Mouse (Mus musculus): ENCODE data around the gene Tnfsf14. TPM values are rescaled to one million over a fixed set of nuclear protein-coding genes. Genes with fewer than 3 reads are reported as not detected.

The Tnfsf14 gene
- polyA plus RNA-seq (2015; fragmentation: Nextera tagmentation; extraction: Ambion mirVana): 0.23 and 0.29 TPM in 2 replicates

DNA sequence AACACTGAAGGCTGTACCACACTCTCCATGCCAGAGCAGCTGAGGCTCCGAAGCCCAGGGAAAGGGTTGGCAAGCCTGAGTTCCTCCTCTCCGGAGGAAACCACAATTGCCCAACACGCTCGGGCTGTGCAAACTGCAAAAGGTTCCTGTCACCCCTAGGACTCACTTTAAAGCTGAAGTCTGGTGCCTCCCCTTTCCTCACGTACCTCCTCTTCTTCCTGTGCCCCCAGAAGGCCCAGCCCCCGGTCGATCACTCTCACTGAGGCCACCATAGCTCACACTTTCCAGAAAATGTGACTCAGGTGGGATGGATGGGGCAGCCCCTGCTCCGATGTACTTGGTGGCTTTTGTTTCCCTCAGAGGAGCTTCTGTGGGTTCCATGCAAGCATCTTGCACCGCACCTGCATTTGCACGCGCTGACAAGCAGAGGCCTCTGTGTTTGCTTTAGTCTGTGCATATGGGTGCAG is at the start of gene Tnfsf14:
Gene Tnfsf14, minus strand, starts transcription at position 137 of the 467 bp plus-strand sequence.
- ATAC-seq: peak; percentile 19; the same call in 1 of the 2 replicates
- Histone ChIP-seq H3K9me3 (no peaks in the 10 kb centered on the region), H3K4me2 (replicated peaks) (no peak within 1 kb of the TSS), H3K27me3 (replicated peaks) (no peaks in the 10 kb centered on the region), H3K27ac (no peak within 1 kb of the TSS), H3K4me3 (replicated peaks) (no peak within 1 kb of the TSS), H3K9ac (no peak within 1 kb of the TSS), H3K4me1 (replicated peaks) (no peaks in the 10 kb centered on the region), H3K36me3 (no peaks in the 10 kb centered on the region)
- 75% methylated on average over 11 of the region's 11 CpGs for WGBS

DNA sequence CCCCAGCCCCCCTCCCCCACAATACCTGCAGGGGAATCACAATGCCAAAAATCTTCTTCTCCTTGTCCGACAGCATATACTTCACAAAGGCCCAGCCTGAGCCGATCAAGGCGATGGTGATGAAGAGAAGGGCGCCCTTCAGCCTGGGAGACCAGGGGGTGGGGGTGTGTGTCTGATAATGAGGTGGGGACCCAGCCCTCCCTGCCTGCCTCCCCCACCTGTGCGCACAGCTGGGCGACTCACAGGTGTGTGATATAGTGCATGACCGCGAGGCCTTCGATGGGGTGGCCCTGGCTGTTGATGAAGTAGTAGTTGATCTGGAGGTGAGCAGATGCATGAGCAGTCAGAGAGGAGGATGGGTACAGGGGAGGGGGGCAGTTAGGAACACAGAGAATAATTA is 43.2 kb upstream of the Tnfsf14 start:
- WGBS: 88% methylated on average over 9 of the region's 9 CpGs
- 0 out of 2 replicates have a peak, but pooled peaks cover 6% of the 10 kb centered on the region for H3K4me1 ChIP-seq (replicated peaks)
- ATAC-seq: no peak

DNA sequence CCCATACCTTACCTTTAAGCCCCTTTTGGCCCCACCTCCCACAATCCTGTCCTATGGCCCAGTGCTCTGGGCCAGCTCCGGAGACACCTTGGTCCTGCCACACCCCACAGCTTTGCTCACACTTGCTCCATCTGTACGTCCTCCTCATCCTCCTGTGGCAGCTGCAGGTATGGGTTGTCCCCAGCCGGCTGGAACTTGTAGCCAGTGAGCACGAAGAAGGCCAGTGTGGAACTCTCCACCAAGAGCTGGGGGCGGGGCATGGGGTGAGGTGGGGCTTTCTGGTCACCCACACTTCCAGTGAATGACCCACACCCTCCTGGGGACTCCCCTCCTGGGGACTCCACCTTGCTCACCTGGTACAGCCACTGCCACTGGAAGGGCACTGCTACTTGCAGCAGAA is 41.8 kb upstream of the Tnfsf14 start:
- Histone ChIP-seq H3K4me2 (replicated peaks) (peak overlapping the region; percentile 49; the same call in 1 of the 2 replicates), H3K27me3 (replicated peaks) (no peaks in the 10 kb centered on the region), H3K4me3 (replicated peaks) (no peak overlapping the region), H3K9me3 (no peaks in the 10 kb centered on the region), H3K36me3 (peaks cover 28% of the 10 kb centered on the region), H3K9ac (no peak overlapping the region), H3K27ac (no peak overlapping the region), H3K4me1 (replicated peaks) (peaks cover 13% of the 10 kb centered on the region; the same call in 1 of the 2 replicates)
- 80% methylated on average over 5 of the region's 5 CpGs for WGBS
- ATAC-seq: no peak

More for the DNA sequence above, 43.2 kb upstream of the Tnfsf14 start:
- H3K36me3 ChIP-seq: peaks cover 34% of the 10 kb centered on the region
- H3K27ac ChIP-seq: no peak overlapping the region
- no peak overlapping the region for H3K4me3 ChIP-seq (replicated peaks)
- H3K9ac ChIP-seq: no peak overlapping the region
- no peak overlapping the region for H3K4me2 ChIP-seq (replicated peaks)
- H3K27me3 ChIP-seq (replicated peaks): no peaks in the 10 kb centered on the region
- H3K9me3 ChIP-seq: no peaks in the 10 kb centered on the region

DNA sequence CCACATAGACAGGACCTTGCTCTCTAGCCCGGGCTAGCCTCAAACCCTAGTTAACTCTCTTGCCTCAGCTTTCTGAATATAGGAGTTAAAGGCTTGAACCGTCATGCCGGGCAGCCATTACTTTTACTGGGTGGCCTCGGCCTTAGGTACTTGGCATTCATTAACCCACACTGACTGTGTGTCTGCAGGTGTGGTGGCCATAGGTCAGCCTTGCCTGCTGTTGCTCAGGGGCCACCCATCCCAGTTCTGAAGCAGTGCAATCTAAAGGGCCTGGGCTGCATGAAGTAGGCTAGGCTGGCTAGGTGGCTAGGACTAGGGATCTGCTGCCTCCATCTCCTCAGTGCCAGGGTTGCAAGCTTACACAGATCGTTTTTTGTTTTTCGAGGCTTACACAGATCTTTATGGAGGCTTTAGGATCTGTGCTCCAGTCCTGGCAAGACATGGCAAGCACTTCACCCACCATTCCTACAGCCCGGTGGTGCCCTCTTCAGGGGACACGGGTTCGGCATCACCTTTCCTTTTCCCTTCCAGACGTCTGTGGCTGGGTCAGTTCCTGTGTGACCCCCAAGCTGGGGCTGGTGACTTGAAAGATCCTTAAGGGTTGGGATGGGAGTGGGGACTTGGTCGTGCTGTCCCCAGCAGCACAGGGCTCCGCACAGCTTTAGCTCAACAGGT is 40.4 kb upstream of the Tnfsf14 start:
- peaks cover 28% of the 10 kb centered on the region for H3K36me3 ChIP-seq
- peak overlapping the region; percentile 49 for H3K4me2 ChIP-seq (replicated peaks)
- H3K9ac ChIP-seq: no peak overlapping the region
- peak; percentile 82 for ATAC-seq
- peaks cover 21% of the 10 kb centered on the region; the same call in 1 of the 2 replicates for H3K4me1 ChIP-seq (replicated peaks)
- peak overlapping the region; percentile 68 for H3K27ac ChIP-seq
- no peaks in the 10 kb centered on the region for H3K9me3 ChIP-seq
- 73% methylated on average over 12 of the region's 12 CpGs for WGBS
- H3K4me3 ChIP-seq (replicated peaks): peak overlapping the region; percentile 26
- no peaks in the 10 kb centered on the region for H3K27me3 ChIP-seq (replicated peaks)

DNA sequence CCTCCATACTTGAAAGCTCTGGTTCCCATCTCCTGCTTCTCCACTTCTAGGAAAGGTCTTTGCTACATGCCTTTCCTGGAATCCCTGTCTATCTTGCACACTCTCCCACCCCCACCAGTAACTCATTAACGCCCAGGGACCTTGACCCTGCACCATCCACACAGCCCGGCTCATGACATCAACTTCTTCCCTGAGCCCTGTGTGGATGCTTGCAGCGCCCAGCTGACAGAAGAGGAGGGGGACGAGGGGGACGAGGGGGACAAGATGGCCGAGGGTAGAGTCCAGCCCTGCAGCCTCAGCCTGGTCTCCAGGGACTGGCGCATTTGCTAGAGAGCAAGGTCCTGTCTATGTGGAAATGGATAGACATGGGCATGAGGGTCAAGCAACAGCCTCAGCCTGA is 39.1 kb upstream of the Tnfsf14 start:
- H3K4me3 ChIP-seq (replicated peaks): peak overlapping the region; percentile 26
- H3K9me3 ChIP-seq: no peaks in the 10 kb centered on the region
- H3K4me2 ChIP-seq (replicated peaks): peak overlapping the region; percentile 49

DNA sequence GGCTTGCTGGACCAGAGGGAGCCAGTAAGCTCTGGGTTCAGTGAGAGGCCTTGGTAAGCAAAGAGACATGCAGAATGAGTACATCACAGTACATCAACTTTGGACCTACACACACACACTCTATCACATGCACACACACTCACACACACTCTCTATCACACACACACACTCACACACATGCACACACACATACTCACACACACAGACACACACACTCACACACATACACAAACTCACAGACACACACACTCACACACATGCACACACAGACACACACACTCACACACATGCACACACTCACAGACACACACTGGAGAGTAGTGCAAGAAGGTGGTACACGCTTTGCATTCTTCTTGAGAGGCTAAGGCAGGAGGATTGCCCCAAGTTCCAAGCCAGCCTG is 38.2 kb upstream of the Tnfsf14 start:
- no peaks in the 10 kb centered on the region for H3K9me3 ChIP-seq
- peak overlapping the region; percentile 68 for H3K27ac ChIP-seq
- no peak overlapping the region for H3K4me3 ChIP-seq (replicated peaks)
- peaks cover 21% of the 10 kb centered on the region; the same call in 1 of the 2 replicates for H3K4me1 ChIP-seq (replicated peaks)
- no peaks in the 10 kb centered on the region for H3K27me3 ChIP-seq (replicated peaks)
- H3K4me2 ChIP-seq (replicated peaks): no peak overlapping the region
- no peak for ATAC-seq
- WGBS: 84% methylated on average over 1 of the region's 1 CpGs
- H3K36me3 ChIP-seq: peaks cover 19% of the 10 kb centered on the region
- no peak overlapping the region for H3K9ac ChIP-seq

More for the DNA sequence above, 39.1 kb upstream of the Tnfsf14 start:
- Histone ChIP-seq H3K27me3 (replicated peaks) (no peaks in the 10 kb centered on the region), H3K4me1 (replicated peaks) (peaks cover 21% of the 10 kb centered on the region; the same call in 1 of the 2 replicates), H3K36me3 (peaks cover 28% of the 10 kb centered on the region), H3K9ac (no peak overlapping the region), H3K27ac (peak overlapping the region; percentile 68)
- WGBS: 20% methylated on average over 7 of the region's 7 CpGs
- ATAC-seq: peak; percentile 80

DNA sequence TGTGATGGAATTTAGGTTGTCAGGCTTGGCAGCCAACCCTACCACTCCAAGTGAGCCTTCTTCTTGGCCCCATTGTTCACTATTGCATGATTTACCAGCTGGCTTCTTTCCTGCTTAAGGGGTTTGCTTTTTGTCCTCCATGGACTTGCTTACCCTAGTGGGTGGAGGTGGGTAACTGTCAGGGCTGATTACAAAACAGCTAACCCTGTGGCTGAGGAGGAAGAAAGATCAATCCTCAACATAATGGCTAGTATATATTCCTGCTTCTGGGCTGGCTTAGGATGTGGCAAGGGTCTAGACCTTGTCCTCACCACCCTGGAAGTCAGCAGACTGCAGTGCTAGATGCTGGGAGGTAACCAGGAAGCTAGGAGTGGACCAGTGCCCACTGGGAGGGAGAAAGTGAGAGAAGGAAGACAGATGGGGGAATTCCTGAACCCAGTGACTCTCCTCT is 37.4 kb upstream of the Tnfsf14 start:
- Histone ChIP-seq H3K36me3 (peaks cover 12% of the 10 kb centered on the region; the same call in 1 of the 2 replicates), H3K4me1 (replicated peaks) (peaks cover 21% of the 10 kb centered on the region; the same call in 1 of the 2 replicates), H3K4me2 (replicated peaks) (no peak overlapping the region), H3K4me3 (replicated peaks) (no peak overlapping the region), H3K9ac (no peak overlapping the region), H3K27ac (0 out of 2 replicates have a peak overlapping the region, but pooled peaks have one; percentile 32), H3K9me3 (no peaks in the 10 kb centered on the region), H3K27me3 (replicated peaks) (no peaks in the 10 kb centered on the region)
- ATAC-seq: no peak

DNA sequence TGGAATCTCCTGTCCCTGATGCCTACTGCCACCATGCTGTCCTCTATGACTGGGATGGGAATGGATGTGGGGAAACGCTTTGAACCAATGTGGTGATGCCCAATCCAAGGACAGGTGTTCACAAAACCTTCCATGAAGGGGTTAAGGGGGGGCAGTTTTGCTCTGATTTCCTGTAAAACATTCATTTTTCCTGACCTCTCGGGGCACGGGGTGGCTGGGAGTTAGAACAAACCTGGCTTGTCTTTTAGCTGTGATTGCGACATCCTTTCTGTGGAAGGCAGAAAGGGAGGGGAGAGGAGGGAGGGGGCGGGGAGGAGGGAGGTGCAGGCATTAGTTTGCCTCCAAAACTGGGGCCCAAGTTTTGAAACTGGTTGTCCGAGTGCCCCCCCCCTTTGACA is 36.8 kb upstream of the Tnfsf14 start:
- 41% methylated on average over 6 of the region's 6 CpGs for WGBS
- Histone ChIP-seq H3K36me3 (peaks cover 5% of the 10 kb centered on the region; the same call in 1 of the 2 replicates), H3K27me3 (replicated peaks) (no peaks in the 10 kb centered on the region), H3K4me1 (replicated peaks) (peaks cover 20% of the 10 kb centered on the region; the same call in 1 of the 2 replicates), H3K4me3 (replicated peaks) (no peak overlapping the region), H3K4me2 (replicated peaks) (no peak overlapping the region), H3K27ac (no peak overlapping the region), H3K9ac (no peak overlapping the region), H3K9me3 (no peaks in the 10 kb centered on the region)
- no peak for ATAC-seq

DNA sequence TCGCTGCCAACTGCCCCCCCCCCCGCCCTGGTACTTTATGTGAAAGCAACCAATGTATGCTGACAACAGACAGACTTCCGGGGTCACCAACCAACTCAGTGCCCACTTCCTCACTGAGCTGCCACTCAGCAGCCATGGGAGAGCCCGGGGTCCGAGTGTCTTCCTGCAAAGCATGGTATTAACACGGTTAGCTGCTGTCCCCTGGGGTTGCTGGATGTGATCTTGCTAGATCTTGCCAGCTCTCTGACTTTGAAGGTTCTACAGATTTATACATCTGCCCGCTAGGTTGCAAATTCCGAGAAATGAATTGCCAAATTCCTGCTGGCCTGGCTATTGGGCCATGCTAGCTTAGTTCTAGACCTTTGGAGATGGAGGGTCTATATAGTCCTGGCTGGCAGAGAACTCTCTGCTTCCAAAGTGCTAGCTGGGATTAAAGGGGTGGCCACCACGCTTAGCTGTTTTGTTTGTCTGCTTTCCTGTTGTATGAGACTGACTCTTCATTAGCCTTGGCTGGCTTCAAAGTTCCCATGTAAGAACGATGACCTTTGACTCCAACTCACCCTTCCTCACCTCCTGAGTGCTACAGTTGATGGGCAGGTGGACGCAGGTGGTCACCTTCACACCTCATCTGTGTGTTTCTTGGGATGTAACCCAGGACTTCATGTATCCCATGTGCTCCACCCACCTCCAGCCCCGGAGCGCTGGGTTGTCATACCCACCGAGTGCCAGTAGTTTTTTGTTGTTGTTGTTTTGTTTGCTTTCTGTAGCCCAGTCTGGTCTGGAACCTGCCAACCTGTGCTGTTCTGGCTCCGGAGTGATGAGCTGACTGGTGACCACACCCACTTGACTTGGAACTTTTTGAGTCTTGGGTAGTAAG is 36.1 kb upstream of the Tnfsf14 start:
- no peak overlapping the region for H3K9ac ChIP-seq
- WGBS: 78% methylated on average over 15 of the region's 15 CpGs
- H3K36me3 ChIP-seq: 0 out of 2 replicates have a peak, but pooled peaks cover 2% of the 10 kb centered on the region
- no peak for ATAC-seq
- no peak overlapping the region for H3K27ac ChIP-seq
- H3K4me1 ChIP-seq (replicated peaks): peaks cover 20% of the 10 kb centered on the region; the same call in 1 of the 2 replicates
- H3K27me3 ChIP-seq (replicated peaks): no peaks in the 10 kb centered on the region
- H3K9me3 ChIP-seq: no peaks in the 10 kb centered on the region
- H3K4me2 ChIP-seq (replicated peaks): no peak overlapping the region
- H3K4me3 ChIP-seq (replicated peaks): no peak overlapping the region

DNA sequence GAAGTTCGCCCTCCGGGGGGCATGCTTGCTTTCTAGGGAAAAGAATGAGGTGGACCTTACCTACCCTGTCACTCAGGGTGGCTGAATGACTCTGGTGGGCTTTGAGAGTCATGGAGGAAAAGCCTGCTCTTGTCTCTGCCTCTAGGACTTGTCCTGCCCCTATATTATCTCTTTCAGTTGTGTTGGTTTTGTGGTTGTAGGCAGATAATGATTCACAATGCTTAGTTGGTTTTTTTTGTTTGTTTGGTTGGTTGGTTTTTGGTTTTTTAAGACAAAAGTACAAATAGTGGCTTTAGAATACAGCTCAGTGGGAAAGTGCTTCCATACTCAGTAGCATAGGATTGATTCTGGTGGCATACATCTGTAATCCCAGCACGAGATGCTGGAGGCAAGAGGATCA is 34.9 kb upstream of the Tnfsf14 start:
- no peak overlapping the region for H3K4me3 ChIP-seq (replicated peaks)
- no peak overlapping the region for H3K27ac ChIP-seq
- WGBS: 84% methylated on average over 3 of the region's 3 CpGs
- H3K4me1 ChIP-seq (replicated peaks): peaks cover 20% of the 10 kb centered on the region; the same call in 1 of the 2 replicates
- no peaks in the 10 kb centered on the region for H3K27me3 ChIP-seq (replicated peaks)
- no peaks in the 10 kb centered on the region for H3K36me3 ChIP-seq
- ATAC-seq: no peak
- no peaks in the 10 kb centered on the region for H3K9me3 ChIP-seq
- no peak overlapping the region for H3K4me2 ChIP-seq (replicated peaks)
- no peak overlapping the region for H3K9ac ChIP-seq

DNA sequence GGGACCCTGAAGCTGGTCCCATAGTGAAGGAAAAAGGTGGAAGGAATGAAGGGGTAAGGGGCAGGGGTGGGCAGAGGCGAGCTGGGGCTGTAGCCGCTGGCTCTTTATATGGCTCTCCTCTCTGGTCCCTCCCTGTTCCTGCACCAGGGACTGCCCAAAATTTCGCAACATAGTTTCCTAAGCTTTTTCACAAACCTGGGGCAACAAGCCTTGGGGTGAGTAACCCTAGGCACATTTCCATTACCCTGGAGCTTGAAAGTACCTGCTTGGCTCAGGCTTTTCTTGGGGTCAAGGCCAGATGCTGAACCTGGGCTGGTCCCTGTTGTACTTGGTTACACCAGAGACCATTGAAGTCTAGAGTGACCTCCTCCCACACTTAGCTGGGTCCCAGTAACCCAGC is 34.0 kb upstream of the Tnfsf14 start, which contains the start of gene C3:
Gene C3, minus strand, starts transcription at position 123 of the 400 bp plus-strand sequence.
- no peak for ATAC-seq
- Histone ChIP-seq H3K9ac (no peak within 1 kb of the TSS), H3K4me2 (replicated peaks) (no peak within 1 kb of the TSS), H3K4me3 (replicated peaks) (no peak within 1 kb of the TSS), H3K36me3 (no peaks in the 10 kb centered on the region), H3K4me1 (replicated peaks) (peaks cover 20% of the 10 kb centered on the region; the same call in 1 of the 2 replicates), H3K9me3 (no peaks in the 10 kb centered on the region), H3K27ac (no peak within 1 kb of the TSS), H3K27me3 (replicated peaks) (no peaks in the 10 kb centered on the region)
- WGBS: 77% methylated on average over 3 of the region's 3 CpGs

DNA sequence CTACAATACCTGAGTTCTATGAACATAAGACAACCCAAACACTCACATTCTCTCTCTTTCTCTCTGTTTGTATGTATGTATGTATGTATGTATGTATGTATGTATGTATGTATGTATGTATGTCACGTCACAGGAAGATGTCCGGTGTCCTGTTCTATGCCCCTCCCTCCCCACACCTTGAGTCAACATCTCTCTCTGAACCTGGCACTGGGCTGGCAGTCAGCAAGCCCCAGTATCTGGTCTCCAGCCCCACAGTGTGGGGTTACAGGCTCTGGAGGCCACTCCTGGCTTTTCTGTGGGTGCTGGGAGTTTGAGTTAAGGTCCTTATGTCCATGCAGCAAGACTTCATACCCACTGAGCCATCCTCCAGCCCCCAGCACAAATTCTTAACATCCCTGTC is 33.5 kb upstream of the Tnfsf14 start:
- no peak overlapping the region for H3K4me2 ChIP-seq (replicated peaks)
- no peak overlapping the region for H3K27ac ChIP-seq
- no peaks in the 10 kb centered on the region for H3K9me3 ChIP-seq
- H3K9ac ChIP-seq: no peak overlapping the region
- no peaks in the 10 kb centered on the region for H3K36me3 ChIP-seq
- no peak overlapping the region for H3K4me3 ChIP-seq (replicated peaks)
- 94% methylated on average over 2 of the region's 2 CpGs for WGBS
- no peaks in the 10 kb centered on the region for H3K27me3 ChIP-seq (replicated peaks)
- peaks cover 18% of the 10 kb centered on the region; the same call in 1 of the 2 replicates for H3K4me1 ChIP-seq (replicated peaks)
- ATAC-seq: no peak
